Mouse (Mus musculus) thymus, adult 2 months (tissue): ENCODE measurements around the gene Jmy.

Source experiments
- CTCF ChIP-seq: fragments of 200-500 bp; IDR thresholded peaks from 2 replicates; pipeline ENCODE4 v1.5.1; 2012; ENCODE audit warnings: mild to moderate bottlenecking, control low read depth, low read length, moderate library complexity, borderline replicate concordance; ENCODE audit not compliant: control insufficient read depth, poor library complexity, insufficient read depth; ENCODE audit errors: extremely low read depth
- POLR2A ChIP-seq: fragments of 200-500 bp; IDR thresholded peaks from 2 replicates; pipeline ENCODE4 v1.6.1; 2012; ENCODE audit warnings: mild to moderate bottlenecking, low read length, control low read depth, moderate library complexity; ENCODE audit not compliant: control insufficient read depth, poor library complexity, insufficient read depth; ENCODE audit errors: extremely low read depth

GRCm38 (mm10) chr13:93487734-93488133 lies 11.9 kb downstream of the Jmy start:
- TF ChIP-seq CTCF (no peak), POLR2A (no peak)
